Mouse (Mus musculus) MEL (cell line): ENCODE measurements around the gene Elobl. TPM values are rescaled to one million over a fixed set of nuclear protein-coding genes. Genes with fewer than 3 reads are reported as not detected.

Experiments
- DNase-seq: peaks from one replicate; pipeline ENCODE4 v3.0.0; 2011; ENCODE audit warnings: low read depth, low spot score
- H3K27ac ChIP-seq: 2 replicates; pipeline ENCODE4 v1.5.1; 2012; ENCODE audit warnings: low read depth, mild to moderate bottlenecking, control low read depth, low read length, moderate library complexity; ENCODE audit not compliant: control insufficient read depth
- H3K27me3 ChIP-seq, 2 experiments: fragments of 150-350 bp in 1 of 2; sonication (generic) in 1 of 2; 2 replicates each; pipeline ENCODE4 v1.6.1; 2012; ENCODE audit warnings: low read length in 2 of 2, mild to moderate bottlenecking in 2 of 2, improper control_type of control experiment in 1 of 2, moderate library complexity in 1 of 2; ENCODE audit not compliant: insufficient read depth in 2 of 2, control insufficient read depth in 1 of 2
- H3K36me3 ChIP-seq, 2 experiments: 2 replicates each; pipeline ENCODE4 v1.6.1; 2012 to 2014; ENCODE audit warnings: low read length in 2 of 2, improper control_type of control experiment in 1 of 2, inconsistent platforms in 1 of 2, mild to moderate bottlenecking in 1 of 2; ENCODE audit not compliant: insufficient read depth in 2 of 2, control insufficient read depth in 1 of 2
- H3K4me1 ChIP-seq, 2 experiments: fragments of 150-350 bp in 1 of 2; sonication (generic) in 1 of 2; 2 replicates each; pipeline ENCODE4 v1.6.1; 2012; ENCODE audit warnings: low read length in 2 of 2, improper control_type of control experiment in 1 of 2, mild to moderate bottlenecking in 1 of 2; ENCODE audit not compliant: insufficient read depth in 2 of 2, control insufficient read depth in 1 of 2
- H3K4me3 ChIP-seq, 2 experiments: fragments of 150-350 bp in 1 of 2; sonication (generic) in 1 of 2; 2 replicates each; pipeline ENCODE4 v1.5.1; 2012; ENCODE audit warnings: low read depth in 2 of 2, low read length in 2 of 2, mild to moderate bottlenecking in 2 of 2, moderate library complexity in 2 of 2, control low read depth in 1 of 2, improper control_type of control experiment in 1 of 2; ENCODE audit not compliant: control insufficient read depth in 1 of 2, insufficient read depth in 1 of 2
- H3K79me2 ChIP-seq: 2 replicates; pipeline ENCODE4 v1.6.1; 2012; ENCODE audit warnings: mild to moderate bottlenecking, low read length, moderate library complexity; ENCODE audit not compliant: control insufficient read depth, poor library complexity, insufficient read depth
- H3K9ac ChIP-seq: 2 replicates; pipeline ENCODE4 v1.6.1; 2012; ENCODE audit warnings: low read depth, mild to moderate bottlenecking, control low read depth, low read length, moderate library complexity; ENCODE audit not compliant: control insufficient read depth, poor library complexity, severe bottlenecking
- H3K9me3 ChIP-seq: fragments of 150-350 bp; sonication (generic); replicated peaks from 2 replicates; pipeline ENCODE4 v1.6.1; 2012; ENCODE audit warnings: mild to moderate bottlenecking, low read length, improper control_type of control experiment, moderate library complexity; ENCODE audit not compliant: insufficient read depth
- BHLHE40 ChIP-seq: IDR thresholded peaks from 2 replicates; pipeline ENCODE4 v1.6.1; 2012; ENCODE audit warnings: low read depth, mild to moderate bottlenecking, inconsistent platforms, low read length, improper control_type of control experiment, borderline replicate concordance
- CHD2 ChIP-seq: IDR thresholded peaks from 2 replicates; pipeline ENCODE4 v1.6.1; 2011; ENCODE audit warnings: low read length, improper control_type of control experiment
- CTCF ChIP-seq, 3 experiments: IDR thresholded peaks in 2 of 3; conservative IDR thresholded peaks in 1 of 3; 2 replicates each; pipeline ENCODE4 v1.5.1; 2011 to 2012; ENCODE audit warnings: low read length in 3 of 3, low read depth in 2 of 3, mild to moderate bottlenecking in 2 of 3, improper control_type of control experiment in 1 of 3, inconsistent platforms in 1 of 3, mixed read lengths in 1 of 3, moderate library complexity in 1 of 3; ENCODE audit not compliant: control insufficient read depth in 1 of 3, insufficient read depth in 1 of 3, poor library complexity in 1 of 3, severe bottlenecking in 1 of 3
- E2F4 ChIP-seq: IDR thresholded peaks from 2 replicates; pipeline ENCODE4 v1.6.1; 2011; ENCODE audit warnings: low read depth, low read length, improper control_type of control experiment, borderline replicate concordance
- EP300 ChIP-seq, 2 experiments: IDR thresholded peaks; 2 replicates each; pipeline ENCODE4 v1.6.1; 2011; ENCODE audit warnings: improper control_type of control experiment in 2 of 2, low read length in 2 of 2, low read depth in 1 of 2, mild to moderate bottlenecking in 1 of 2
- ETS1 ChIP-seq: IDR thresholded peaks from 2 replicates; pipeline ENCODE4 v1.6.1; 2012; ENCODE audit warnings: low read depth, mild to moderate bottlenecking, inconsistent platforms, low read length, improper control_type of control experiment, moderate library complexity
- GATA1 ChIP-seq: IDR thresholded peaks from 2 replicates; pipeline ENCODE4 v1.6.1; 2011; ENCODE audit warnings: low read depth, low read length, improper control_type of control experiment
- HCFC1 ChIP-seq: IDR thresholded peaks from 2 replicates; pipeline ENCODE4 v1.6.1; 2012; ENCODE audit warnings: low read depth, mild to moderate bottlenecking, inconsistent platforms, low read length, improper control_type of control experiment, moderate library complexity
- JUND ChIP-seq: IDR thresholded peaks from 2 replicates; pipeline ENCODE4 v1.6.1; 2011; ENCODE audit warnings: low read depth, mild to moderate bottlenecking, improper control_type of control experiment, low read length
- MAZ ChIP-seq: IDR thresholded peaks from 2 replicates; pipeline ENCODE4 v1.6.1; 2012; ENCODE audit warnings: low read depth, mild to moderate bottlenecking, inconsistent platforms, low read length, improper control_type of control experiment
- MXI1 ChIP-seq: IDR thresholded peaks from 2 replicates; pipeline ENCODE4 v1.6.1; 2011; ENCODE audit warnings: mild to moderate bottlenecking, low read depth, low read length, improper control_type of control experiment
- MYC ChIP-seq: IDR thresholded peaks from 2 replicates; pipeline ENCODE4 v1.6.1; 2011; ENCODE audit warnings: low read depth, mild to moderate bottlenecking, low read length, improper control_type of control experiment, moderate library complexity
- NELFE ChIP-seq: IDR thresholded peaks from 2 replicates; pipeline ENCODE4 v1.6.1; 2011; ENCODE audit warnings: low read depth, low read length, improper control_type of control experiment
- NRF1 ChIP-seq: IDR thresholded peaks from 2 replicates; pipeline ENCODE4 v1.6.1; 2014; ENCODE audit warnings: low read depth, mild to moderate bottlenecking, inconsistent platforms, low read length, improper control_type of control experiment, moderate library complexity; ENCODE audit not compliant: poor library complexity, insufficient read depth, severe bottlenecking
- POLR2A ChIP-seq, 2 experiments: IDR thresholded peaks; 2 replicates each; pipeline ENCODE4 v1.6.1; 2011 to 2012; ENCODE audit warnings: low read length in 2 of 2, mild to moderate bottlenecking in 2 of 2, control low read depth in 1 of 2, improper control_type of control experiment in 1 of 2, low read depth in 1 of 2, moderate library complexity in 1 of 2; ENCODE audit not compliant: control insufficient read depth in 1 of 2, insufficient read depth in 1 of 2, poor library complexity in 1 of 2
- RCOR1 ChIP-seq: IDR thresholded peaks from 2 replicates; pipeline ENCODE4 v1.6.1; 2012; ENCODE audit warnings: low read depth, mild to moderate bottlenecking, inconsistent platforms, low read length, improper control_type of control experiment
- SMC3 ChIP-seq: IDR thresholded peaks from 2 replicates; pipeline ENCODE4 v1.6.1; 2011; ENCODE audit warnings: low read depth, low read length, improper control_type of control experiment
- TCF12 ChIP-seq: IDR thresholded peaks from 2 replicates; pipeline ENCODE4 v1.6.1; 2014; ENCODE audit warnings: low read depth, mild to moderate bottlenecking, inconsistent platforms, low read length, improper control_type of control experiment, moderate library complexity
- UBTF ChIP-seq: IDR thresholded peaks from 2 replicates; pipeline ENCODE4 v1.6.1; 2012; ENCODE audit warnings: low read depth, mild to moderate bottlenecking, inconsistent platforms, low read length, improper control_type of control experiment, moderate library complexity, borderline replicate concordance; ENCODE audit not compliant: insufficient read depth
- polyA plus RNA-seq, 2 experiments: library from polyadenylated mRNA; stranded (reverse) in 1 of 2; unstranded in 1 of 2; fragments of >175 nt in 1 of 2; fragments of >200 nt in 1 of 2; gene quantifications; 2 replicates each; pipeline versions ENCODE4 v1.2.1 to v1.2.4; 2012; ENCODE audit warnings: low replicate concordance in 2 of 2, low read depth in 1 of 2; ENCODE audit not compliant: insufficient read length in 2 of 2, insufficient read depth in 1 of 2, missing spikeins in 1 of 2
- total RNA-seq: library from RNA; depleted of rRNA; stranded (reverse); fragments of 300-350 nt; gene quantifications from 2 replicates; pipeline ENCODE4 v1.2.3, GENCODE M21; 2012

Gene Elobl
- total and polyA plus RNA-seq, 3 experiments = 0.58 to 0.72 TPM; not detected in 1

DNA sequence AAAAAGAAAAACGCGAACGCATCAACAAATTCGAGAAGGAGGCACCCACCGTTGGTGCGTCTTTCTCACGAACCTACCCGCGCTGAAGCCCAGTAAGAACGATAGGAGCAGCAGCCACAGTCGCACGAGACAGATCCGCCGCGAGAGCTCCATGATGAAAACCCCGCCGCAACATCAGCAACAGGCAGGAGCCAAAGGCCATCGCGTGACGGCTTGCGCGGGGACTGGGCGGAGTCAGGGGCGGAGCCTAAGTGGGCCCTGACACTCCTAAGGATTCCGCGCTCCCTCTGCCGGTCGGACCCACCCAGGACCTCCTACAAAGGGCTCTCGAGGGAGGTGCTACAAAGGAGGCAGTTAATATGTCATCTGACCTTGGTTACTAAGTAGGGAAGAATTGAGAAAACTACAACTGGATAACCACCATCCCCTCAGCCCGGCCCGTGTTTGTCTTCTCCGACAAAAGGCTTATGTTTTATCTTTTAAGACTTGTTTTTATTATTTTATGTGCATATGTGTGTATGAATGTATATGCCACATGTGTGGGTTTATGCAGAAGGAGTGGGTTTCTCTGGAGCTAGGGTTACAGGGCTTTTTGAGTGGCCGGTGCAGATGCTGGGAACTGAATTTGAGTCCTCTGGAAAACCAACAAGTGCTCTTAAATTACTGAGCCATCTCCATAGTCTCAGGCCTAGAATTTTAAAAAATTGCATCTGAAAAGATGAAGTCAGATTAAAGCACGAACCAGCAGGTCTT lies 11.3 kb downstream of the Elobl start, which contains the start of gene Scpep1 (continued):
- peak; percentile 46; the same call in 1 of the 2 replicates for TF ChIP-seq NRF1
- TF ChIP-seq SMC3 = no peak; the same call in 1 of the 2 replicates
- TF ChIP-seq CHD2 = no peak
- no peak for TF ChIP-seq E2F4
- peak; percentile 41; the same call in 1 of the 2 replicates for TF ChIP-seq NELFE
- peak; percentile 62 to 75; a peak in 1 of 4 replicates for TF ChIP-seq POLR2A (IDR thresholded peaks at IDR 0.05; ENCODE audit: control insufficient read depth in 1 of 2, insufficient read depth in 1 of 2, low read depth in 1 of 2, low read length in 2 of 2, poor library complexity in 1 of 2)
- no peak for TF ChIP-seq JUND
- no peak for TF ChIP-seq MAZ
- TF ChIP-seq MYC = no peak
- TF ChIP-seq GATA1 = no peak
- TF ChIP-seq MXI1 = peak; percentile 56; the same call in 1 of the 2 replicates
- TF ChIP-seq, all 39 proteins: peak for 14

DNA sequence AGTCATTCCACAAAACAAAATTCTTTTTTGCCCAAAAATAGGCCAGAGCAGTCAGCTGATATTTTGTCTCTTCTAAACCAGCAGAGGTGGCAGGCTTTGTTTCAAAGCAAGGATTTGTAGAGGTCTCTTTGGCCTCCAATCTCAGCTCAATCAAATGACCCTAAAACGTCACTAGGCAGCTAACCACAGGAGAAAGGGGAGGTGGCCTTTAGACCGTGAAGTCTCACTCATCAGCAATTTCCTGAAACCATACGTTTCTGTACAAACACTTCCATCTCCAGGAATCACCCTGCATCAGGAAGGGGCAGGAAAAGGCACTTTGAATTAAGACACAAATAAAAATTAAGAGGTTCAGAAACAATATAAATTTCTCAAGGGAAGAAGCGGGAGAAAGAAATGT lies 11.9 kb downstream of the Elobl start:
- Histone ChIP-seq H3K9me3 (no peaks in the 10 kb centered on the region), H3K27ac (peak overlapping the region; percentile 57; the same call in 1 of the 2 replicates), H3K4me1 (peaks cover 10 to 13% of the 10 kb centered on the region in 2 experiments; a peak in 3 of 4 replicates), H3K27me3 (no peaks in the 10 kb centered on the region), H3K36me3 (peaks cover 0 to 16% of the 10 kb centered on the region in 2 experiments; a peak in 3 of 4 replicates), H3K4me3 (peak overlapping the region; percentile 63 to 71), H3K79me2 (no peaks in the 10 kb centered on the region), H3K9ac (peak overlapping the region; percentile 65)
- TF ChIP-seq POLR2A (IDR thresholded peaks at IDR 0.05; ENCODE audit: control insufficient read depth in 1 of 2, insufficient read depth in 1 of 2, low read depth in 1 of 2, low read length in 2 of 2, poor library complexity in 1 of 2) (no peak), RCOR1 (peak; percentile 81)
- DNase-seq = peak; percentile 74

DNA sequence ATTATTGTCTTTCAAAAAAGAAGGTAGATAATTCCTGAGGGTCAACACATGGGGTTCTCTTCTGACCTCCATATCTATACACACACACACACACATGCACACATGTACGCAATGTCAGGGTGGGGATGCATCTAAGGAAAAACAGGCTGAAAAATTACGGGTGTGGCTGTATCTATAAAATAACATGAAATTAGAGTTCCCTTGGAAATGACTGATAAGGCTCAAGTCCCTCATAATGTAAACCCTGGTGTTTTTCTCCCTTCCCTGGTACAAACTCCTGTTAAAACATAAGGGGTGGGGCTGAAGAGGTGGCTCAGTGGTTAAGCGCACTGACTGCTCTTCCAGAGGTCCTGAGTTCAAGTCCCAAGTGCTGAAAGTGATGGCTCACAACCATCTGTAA lies 13.1 kb downstream of the Elobl start:
- Histone ChIP-seq H3K79me2 (no peaks in the 10 kb centered on the region), H3K27me3 (no peaks in the 10 kb centered on the region), H3K4me1 (peaks cover 10 to 15% of the 10 kb centered on the region in 2 experiments; a peak in 3 of 4 replicates), H3K36me3 (peaks cover 0 to 19% of the 10 kb centered on the region in 2 experiments; a peak in 3 of 4 replicates)
- TF ChIP-seq EP300 (IDR thresholded peaks at IDR 0.05; ENCODE audit: low read depth in 1 of 2, low read length in 2 of 2) (peak in 1 of 2 experiments; percentile 27; a peak in 1 of 4 replicates), CTCF (IDR thresholded peaks at IDR 0.05 in 2 of 3, conservative IDR thresholded peaks at IDR 0.05 in 1 of 3; ENCODE audit: control insufficient read depth in 1 of 3, insufficient read depth in 1 of 3, low read depth in 2 of 3, low read length in 3 of 3, poor library complexity in 1 of 3, severe bottlenecking in 1 of 3) (no peak), BHLHE40 (no peak), UBTF (no peak), ETS1 (no peak), HCFC1 (no peak), TCF12 (peak; percentile 52; the same call in 1 of the 2 replicates)
- TF ChIP-seq, all 39 proteins: peak for 2
- Histone ChIP-seq H3K9me3 (no peaks in the 10 kb centered on the region), H3K4me3 (no peak overlapping the region), H3K9ac (no peak overlapping the region), H3K27ac (no peak overlapping the region)
- no peak for DNase-seq
